Mouse (Mus musculus) cerebellum, postnatal 36 days (tissue): ENCODE measurements around the gene Gosr1.
"Not testable (repeated sequence)": the region's sequence is repeated elsewhere in the genome, so short reads cannot be mapped to it uniquely, and the experiment has no call there.

Experiments
- DNase-seq, 2 experiments: peaks; one replicate each; pipeline ENCODE4 v3.0.0; 2021 to 2022; ENCODE audit warnings: mixed read lengths in 2 of 2

The Gosr1 gene

DNA sequence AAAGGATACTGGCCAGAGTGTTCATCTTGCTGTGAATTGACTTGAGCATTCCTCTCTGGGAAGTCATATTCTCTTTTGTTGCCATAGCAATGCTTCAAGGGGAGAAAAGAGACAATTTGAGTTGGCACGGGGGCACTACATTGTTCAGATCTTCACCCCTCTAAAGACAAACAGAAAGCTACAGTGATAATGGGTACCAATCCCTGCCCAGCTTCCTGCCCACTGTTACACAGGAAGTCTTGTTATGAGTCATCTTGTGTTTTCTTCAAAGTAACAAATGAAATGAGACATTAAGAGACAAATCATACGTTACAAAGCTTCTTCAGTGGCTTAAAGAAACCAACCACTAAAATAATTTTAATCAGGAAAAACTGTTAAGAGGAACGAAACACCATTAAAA is 28.8 kb downstream of the Gosr1 start:
- no peak for DNase-seq

DNA sequence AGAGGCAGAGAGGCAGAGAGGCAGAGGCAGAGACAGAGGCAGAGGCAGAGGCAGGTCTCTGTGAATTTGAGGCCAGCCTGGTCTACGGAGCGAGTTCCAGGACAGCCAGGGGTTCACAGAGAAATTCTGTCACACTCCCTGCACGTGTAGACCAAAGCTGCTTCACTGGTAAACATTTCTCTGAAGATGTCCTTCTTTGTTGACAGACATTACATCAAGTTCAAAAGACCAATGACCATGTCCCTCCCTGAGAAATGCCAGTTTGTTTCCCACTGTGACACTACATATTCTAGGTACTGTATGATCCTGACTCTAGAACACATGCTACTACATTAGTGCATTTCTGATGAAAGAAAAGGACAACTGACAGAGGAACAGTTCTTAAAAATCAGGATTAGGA is 32.7 kb downstream of the Gosr1 start:
- DNase-seq = no peak

DNA sequence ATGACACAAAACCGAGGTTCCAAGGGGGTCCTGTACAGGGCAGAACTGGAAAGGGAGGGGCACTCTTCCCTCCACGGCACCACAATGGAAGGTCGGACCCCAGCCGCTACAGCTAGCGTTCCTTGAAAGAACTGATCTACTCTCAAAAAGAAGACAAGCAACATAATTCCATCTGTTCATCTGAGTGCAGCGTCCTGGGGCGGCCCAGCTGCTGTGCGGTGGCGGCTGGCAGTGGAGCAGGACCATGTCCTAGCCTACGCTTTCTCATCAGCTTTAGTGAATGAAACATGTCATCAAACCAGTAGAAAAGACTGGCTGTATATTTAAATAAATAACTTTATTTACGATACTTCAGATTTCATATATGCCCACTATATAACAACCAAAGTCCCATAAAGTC is 35.3 kb downstream of the Gosr1 start:
- no peak for DNase-seq

DNA sequence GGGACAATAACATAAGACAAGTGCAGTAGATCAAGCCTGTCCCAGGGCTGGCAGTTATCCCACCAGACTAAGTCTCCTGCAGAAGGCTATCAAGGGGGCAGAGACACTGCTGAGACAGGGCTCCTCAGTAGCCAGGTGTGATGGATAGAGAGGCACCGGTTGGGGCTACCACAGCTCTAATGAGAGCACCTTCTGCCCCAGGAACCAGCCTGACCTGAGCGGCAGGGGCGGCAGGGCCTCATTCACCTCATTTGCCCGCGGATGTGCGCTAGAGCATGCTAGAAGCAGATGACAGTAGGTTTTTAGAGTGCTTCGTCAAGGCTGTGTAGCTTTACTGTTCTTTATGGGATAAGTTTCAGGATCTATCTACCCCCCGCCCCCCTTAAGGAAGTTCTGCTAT is 39.5 kb downstream of the Gosr1 start:
- DNase-seq = no peak

DNA sequence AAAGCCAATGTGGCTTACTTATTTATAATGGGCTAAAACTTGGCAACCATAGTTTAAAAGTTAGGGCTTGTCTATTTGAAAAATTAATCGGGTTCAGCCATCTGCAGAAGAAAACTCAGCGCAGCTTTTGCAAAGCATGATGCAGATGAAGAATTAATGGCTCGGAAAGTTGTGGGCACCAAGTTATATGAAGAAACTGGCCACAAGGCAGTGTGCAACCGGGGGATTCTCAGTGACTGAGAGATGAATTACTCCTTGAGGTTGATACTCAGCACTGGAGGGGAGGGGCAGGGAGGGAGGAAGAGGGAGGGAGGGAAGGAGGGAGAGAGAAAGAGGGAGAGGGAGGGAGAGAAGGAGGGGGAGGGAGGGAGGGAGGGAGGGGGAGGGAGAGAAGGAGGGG is 46.4 kb downstream of the Gosr1 start:
- DNase-seq = no peak

DNA sequence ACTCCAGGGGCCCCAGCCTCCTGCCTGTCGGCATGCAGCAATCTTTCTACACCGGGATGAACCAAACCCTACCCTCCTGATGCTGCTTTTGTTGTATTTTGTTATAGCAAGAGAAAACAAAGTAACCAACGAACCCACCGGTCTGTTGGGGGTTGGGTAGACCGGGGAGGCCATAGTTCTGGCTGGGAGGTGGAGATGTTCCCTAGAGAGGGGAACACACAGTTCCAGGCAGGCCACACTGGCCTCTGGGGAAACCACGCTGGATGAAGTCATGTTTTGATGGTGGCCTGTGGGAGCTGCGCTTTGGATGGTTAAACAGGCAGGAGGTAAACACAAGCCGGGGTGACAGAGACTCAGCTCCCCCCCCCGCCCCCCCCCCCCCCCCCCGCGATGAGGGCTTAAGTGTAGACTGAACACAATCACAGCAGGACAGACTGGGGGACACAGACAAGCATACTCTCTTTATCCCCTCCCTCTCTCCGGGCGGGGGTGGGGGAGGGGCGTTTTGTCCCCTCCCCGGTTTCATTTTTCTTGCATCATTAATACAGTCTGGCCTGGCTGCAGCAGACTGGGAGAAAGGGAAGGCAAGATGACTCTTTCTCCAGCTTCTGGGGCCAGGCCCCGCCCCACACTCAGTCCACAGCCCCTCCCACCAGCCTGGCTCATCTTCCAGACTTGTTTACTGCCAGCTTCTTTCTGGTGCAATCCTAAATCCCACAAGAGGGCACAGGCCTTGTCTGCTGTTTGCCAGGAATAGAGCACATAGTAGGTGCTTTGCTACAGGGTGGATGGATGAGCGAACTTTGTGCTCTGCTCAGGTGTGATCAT is 53.5 kb downstream of the Gosr1 start:
- no peak for DNase-seq

DNA sequence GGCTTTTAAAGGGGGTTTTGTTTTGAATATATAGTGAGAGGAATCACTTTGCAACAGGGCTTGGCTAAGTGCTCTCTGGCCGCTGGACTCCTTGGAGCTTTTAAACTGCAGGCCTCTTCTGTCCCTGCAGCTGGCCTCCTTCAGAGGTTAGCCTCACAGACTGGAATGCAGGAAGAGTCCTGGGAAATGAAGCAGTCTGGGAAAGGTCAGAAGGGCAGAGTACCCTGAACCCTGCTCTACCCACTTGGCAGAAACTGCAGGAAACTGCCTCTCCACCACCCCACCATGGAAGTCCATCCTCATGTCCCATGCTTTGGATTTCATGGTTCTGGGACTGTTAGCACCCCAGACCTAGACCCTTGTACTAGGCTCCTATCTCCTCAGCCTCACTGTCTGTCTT is 54.5 kb downstream of the Gosr1 start:
- no peak for DNase-seq

DNA sequence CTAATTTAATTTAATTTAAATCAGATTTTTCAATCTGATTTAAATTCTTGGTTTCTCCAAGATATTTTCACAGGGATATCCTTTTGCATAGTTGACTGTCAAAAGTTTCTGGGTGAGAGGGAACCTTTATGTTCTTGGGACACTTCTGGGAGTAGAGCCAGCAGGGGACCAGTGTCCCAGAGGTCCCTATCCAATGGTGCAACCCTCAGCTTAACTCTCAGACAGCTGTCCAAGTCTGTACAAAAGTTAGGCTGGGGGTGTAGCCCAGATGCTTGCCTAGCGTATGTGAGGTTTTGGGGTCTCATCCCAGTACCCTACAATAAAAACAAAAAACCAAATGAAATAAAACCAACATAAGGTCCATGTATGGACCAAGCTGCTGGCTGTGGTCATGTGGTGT is 55.3 kb downstream of the Gosr1 start:
- no peak for DNase-seq

DNA sequence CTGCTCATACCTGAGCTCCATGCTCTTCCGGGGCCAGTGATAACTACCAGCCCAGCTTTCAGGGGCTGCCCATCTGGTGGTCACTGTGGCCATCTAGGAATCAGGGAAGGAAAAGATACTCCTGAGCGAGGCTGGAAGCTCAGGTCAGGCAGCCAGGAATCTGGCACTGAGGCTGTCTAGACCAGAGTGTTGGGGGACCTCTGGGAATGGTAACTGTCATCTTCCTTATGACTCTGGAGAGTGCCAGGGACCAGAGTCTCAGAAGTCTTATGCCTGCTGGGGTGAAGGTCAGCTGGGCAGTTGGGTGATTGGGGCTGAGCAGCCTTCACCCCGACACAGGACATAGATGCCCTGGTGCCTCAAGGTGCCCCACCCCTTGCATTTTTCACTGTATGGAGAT is 55.7 kb downstream of the Gosr1 start:
- no peak for DNase-seq

DNA sequence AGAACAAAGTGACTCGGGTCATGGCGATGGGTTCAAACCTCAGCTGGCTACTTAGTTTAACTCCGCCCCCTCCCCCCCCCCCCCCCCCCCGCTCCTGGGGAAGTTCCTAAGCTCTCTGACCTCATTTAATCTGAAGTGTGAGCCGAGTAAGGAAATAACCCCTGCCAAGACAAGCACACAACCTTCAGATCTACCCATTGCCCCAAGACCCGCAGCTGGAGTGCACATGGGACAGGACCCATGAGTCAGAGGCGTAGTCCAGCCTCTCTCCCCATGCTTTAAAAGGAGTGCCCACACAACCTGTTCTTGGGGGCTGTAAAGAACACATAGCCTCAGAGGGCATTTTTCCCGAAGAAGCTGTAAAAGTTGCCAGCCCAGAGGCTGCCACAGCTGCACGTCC is 63.8 kb downstream of the Gosr1 start:
- no peak for DNase-seq

DNA sequence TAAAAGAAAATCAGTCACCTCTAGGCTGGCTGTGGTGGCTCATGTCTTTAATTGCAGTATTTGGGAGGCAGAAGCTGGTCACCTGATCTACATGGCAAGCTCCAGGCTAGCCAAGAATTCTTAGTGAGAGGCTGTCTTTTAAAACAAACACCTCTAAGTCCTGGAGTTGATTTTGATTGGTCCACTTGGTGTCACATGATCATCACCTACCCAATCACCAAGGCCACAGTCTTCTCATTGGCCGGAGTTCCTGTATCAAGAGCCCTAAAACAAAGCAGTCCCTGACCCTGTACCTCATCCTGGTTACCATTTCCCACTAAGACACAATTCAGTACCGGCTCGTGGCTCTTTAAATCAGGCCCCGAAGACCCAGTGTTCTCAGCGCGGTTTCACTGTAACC is 67.6 kb downstream of the Gosr1 start:
- peak in 1 of 2 experiments; percentile 9 for DNase-seq

DNA sequence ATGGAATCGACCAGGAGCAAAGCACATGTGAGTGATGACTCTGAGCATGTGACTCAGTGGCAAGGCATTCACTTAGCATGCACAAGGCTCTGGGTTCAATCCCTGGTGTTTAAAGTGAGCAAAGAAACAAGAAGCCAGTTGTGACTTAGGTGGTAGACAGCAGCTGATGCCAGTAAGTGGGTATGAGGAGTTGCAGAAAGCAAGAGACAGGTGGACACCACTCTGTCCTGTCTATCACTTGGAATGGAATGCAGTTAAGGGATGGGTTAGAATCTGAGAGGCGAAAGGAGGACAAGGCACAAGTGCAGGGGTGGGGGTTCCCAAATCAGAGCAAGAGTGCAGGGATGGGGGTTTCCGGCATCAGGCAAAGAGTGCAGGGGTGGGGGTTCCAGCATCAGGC is 71.3 kb downstream of the Gosr1 start:
- DNase-seq = no peak

DNA sequence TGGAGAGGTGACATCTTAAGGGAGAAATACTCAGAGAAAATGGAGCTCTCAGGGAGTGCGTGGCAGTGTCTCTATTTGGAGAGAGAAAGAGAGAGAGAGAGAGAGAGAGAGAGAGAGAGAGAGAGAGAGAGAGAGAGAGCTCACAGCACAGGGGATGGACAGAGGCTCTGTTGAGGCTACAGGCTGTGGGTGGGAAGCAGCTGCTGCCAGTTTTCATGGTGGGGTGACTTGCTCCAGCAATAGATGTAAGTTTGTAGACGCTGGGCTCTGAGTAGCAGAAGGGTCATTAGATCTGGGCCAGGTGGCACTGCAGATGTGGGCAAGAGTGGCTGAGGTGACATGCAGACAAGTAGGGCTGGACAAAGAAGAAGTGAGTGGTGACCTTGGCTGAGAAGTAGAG is 77.8 kb downstream of the Gosr1 start:
- DNase-seq = no peak

DNA sequence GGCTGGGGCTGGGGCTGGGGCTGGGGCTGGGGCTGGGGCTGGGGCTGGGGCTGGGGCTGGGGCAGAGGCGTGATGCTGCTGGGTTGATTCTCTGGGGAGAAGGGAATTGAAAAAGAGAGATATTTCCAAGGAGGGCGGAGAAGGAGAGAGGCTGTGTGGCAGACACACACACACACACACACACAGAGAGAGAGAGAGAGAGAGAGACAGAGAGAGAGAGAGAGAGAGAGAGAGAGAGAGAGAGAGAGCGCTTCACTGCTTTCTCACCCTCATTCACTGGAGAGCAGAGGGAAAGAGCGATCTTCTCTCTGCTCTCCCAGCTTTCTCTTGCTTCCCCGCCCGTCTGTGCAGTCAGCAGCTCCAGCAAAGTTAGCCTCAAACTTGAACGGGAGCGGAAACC is 83.9 kb downstream of the Gosr1 start, which contains the start of gene Trarg1:
Gene Trarg1, plus strand, starts transcription at position 301 of the 400 bp plus-strand sequence.
- DNase-seq = not testable (repeated sequence)
